10 mouse cellular contexts compared by ENCODE assay signal in the genomic region with DNA sequence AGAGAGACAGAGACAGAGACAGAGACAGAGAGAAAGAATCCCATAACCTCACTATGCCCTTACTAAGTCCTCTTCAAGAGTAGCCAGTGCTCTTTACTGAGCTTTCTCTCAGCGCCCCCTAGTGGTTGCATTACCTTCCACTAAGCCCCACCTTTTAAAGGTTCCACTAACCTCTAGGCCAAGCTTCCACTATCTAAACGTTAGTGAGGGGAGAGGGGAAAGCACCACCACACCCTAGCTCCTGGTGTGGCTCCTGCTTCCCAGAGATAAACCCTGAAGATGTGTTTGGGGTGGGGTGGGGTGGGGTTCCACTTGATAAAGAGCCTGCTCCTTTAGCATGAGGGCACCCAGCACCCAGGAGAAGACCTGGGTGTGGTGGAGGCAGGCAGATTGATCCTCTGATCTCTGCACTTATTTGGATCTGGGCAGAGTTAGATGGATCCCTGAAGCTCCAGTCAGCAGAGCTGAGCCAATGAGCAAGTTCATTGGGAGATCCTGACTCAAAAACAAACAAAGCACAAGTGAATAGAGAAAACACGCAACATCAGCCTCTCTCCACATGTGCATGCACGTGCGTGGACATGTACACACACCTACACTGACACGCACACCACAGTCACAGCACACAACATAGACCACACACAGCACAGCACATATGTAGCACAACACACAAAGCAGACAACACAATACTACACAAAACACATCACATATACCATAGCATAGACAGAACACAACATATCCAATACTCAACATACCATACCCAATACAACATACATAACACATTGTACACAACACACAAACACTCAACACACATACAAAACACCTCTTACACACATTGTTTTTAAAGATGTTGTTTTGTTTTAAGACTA. TPM values are rescaled to one million over a fixed set of nuclear protein-coding genes. Genes with fewer than 3 reads are reported as not detected.
DNase-seq lines count a peak whose midpoint lies in the region; TF ChIP-seq lines count a peak whose summit lies in the region.
"Had no signal": no experiment of that assay in that cellular context is flagged by ENCODE, and none has a peak within 500 bp of the region (broad histone marks: within the 10 kb centered on the region; RNA-seq: fewer than 3 reads in every experiment).

No protein-coding gene starts in this region.

- intact Hi-C loops in left cerebral cortex, adult 2 months (cut with DNase I): loop anchor here (5.0 kb wide), 1 partner anchor 290 kb away; no protein-coding TSS in a partner anchor

- no peak overlapping the region for H3K27ac ChIP-seq in left cerebral cortex, adult 2 months
- H3K27ac ChIP-seq: embryonic facial prominence, embryonic 12.5 days; limb, embryonic 13.5 days had no signal

- TF ChIP-seq CTCF in left cerebral cortex, adult 2 months (IDR thresholded peaks at IDR 0.05): peak; percentile 71

- DNase-seq in left cerebral cortex, adult 2 months (ENCODE audit: extremely low spot score in 1 of 2, low spot score in 2 of 2): peak in 1 of 2 experiments; percentile 46
- DNase-seq in left cerebral cortex, adult 8-10 months (ENCODE audit: low spot score in 2 of 2): no peak
- DNase-seq in WW6 (ENCODE audit: low read depth, low spot score): peak; percentile 45
- peak; percentile 79 to 84 for DNase-seq in cerebellum, postnatal 10 days
- DNase-seq in heart, adult 8-10 months (ENCODE audit: low spot score): peak; percentile 63
- peak; percentile 70 to 86 for DNase-seq in kidney, postnatal 25 days
- peak; percentile 76 for DNase-seq in mesoderm, embryonic 11.5 days (ENCODE audit: low read depth, low spot score)
- DNase-seq in thymus, postnatal 10 days (ENCODE audit: low spot score in 2 of 2): peak; percentile 17 to 74

- H3K4me3 ChIP-seq in left cerebral cortex, adult 2 months: no peak overlapping the region
- H3K4me3 ChIP-seq: embryonic facial prominence, embryonic 12.5 days; limb, embryonic 13.5 days had no signal

RNA-seq across cellular contexts. Expression of gene Olfm2, which starts 11.2 kb away (rescaled TPM):
- 100 to 1,000 TPM; 152 TPM for total RNA-seq in left cerebral cortex, adult 2 months (2021)
- 100 to 1,000 TPM; 122 to 129 (median 125) TPM for total RNA-seq in left cerebral cortex, adult 8-10 months (2022)
- under 1 TPM in 3 of 4 experiments, not detected in 1; 0.16 to 0.22 (median 0.22) TPM for total RNA-seq in heart, adult 8-10 months (2022)

RNA-seq across cellular contexts. Expression of gene Col5a3, which starts 57.5 kb away (rescaled TPM):
- 1 to 10 TPM; 1.4 to 1.7 TPM for total RNA-seq in left cerebral cortex, adult 2 months (2021)
- 1 to 10 TPM; 1.0 to 2.0 (median 1.3) TPM for total RNA-seq in left cerebral cortex, adult 8-10 months (2022)
- 10 to 100 TPM in 1 of 4 experiments, 1 to 10 TPM in 3; 5.6 to 10.2 (median 6.4) TPM for total RNA-seq in heart, adult 8-10 months (2022)

Comparison
In these comparisons a context has a peak if more than half of its experiments do, and no peak if none do; other contexts are left out.
1. DNase-seq: peak in WW6 (single experiment), cerebellum, postnatal 10 days (2 of 2), heart, adult 8-10 months (single experiment), kidney, postnatal 25 days (2 of 2), mesoderm, embryonic 11.5 days (single experiment) and thymus, postnatal 10 days (2 of 2); none in left cerebral cortex, adult 8-10 months (0 of 2).
2. RNA of gene Olfm2, which starts 11.2 kb away (total RNA-seq): 152 TPM in left cerebral cortex, adult 2 months and 122 to 129 TPM in left cerebral cortex, adult 8-10 months; 0.16 to 0.22 TPM in heart, adult 8-10 months; every median in the first group is over 100 times any median in the second.